Mouse (Mus musculus) cortical plate, adult 2 months (tissue): Measurements from ENCODE around the gene 4933415A04Rik.

Experiments
- CTCF ChIP-seq: fragments of 200-500 bp; IDR thresholded peaks from 2 replicates; pipeline ENCODE4 v1.5.1; 2011; ENCODE audit warnings: mild to moderate bottlenecking, control low read depth, low read length; ENCODE audit not compliant: insufficient read depth; ENCODE audit errors: extremely low read depth
- POLR2A ChIP-seq: fragments of 200-500 bp; IDR thresholded peaks from 2 replicates; pipeline ENCODE4 v1.6.1; 2011; ENCODE audit warnings: mild to moderate bottlenecking, low read length, control low read depth; ENCODE audit not compliant: insufficient read depth; ENCODE audit errors: extremely low read depth

GRCm38 (mm10) chr11:43566696-43567095 lies 20.1 kb upstream of the 4933415A04Rik start:
- TF ChIP-seq CTCF = no peak
- TF ChIP-seq POLR2A = no peak
